Mouse (Mus musculus) midbrain, embryonic 13.5 days (tissue): ENCODE measurements around the gene Zfp217. TPM values are rescaled to one million over a fixed set of nuclear protein-coding genes. Genes with fewer than 3 reads are reported as not detected.
A peak's percentile ranks its signal among the peaks of the same experiment; 100 is the strongest.
"Not testable (repeated sequence)": the region's sequence is repeated elsewhere in the genome, so short reads cannot be mapped to it uniquely, and the experiment has no call there.

Experiments used
- ATAC-seq: fragments of 200-750 bp; cut with Nextera tagmentation; 2 replicates; pipeline ENCODE4 v1.8.0; 2017; ENCODE audit warnings: mild to moderate bottlenecking, moderate TSS enrichment, moderate library complexity
- H3K27ac ChIP-seq: fragments of 300-500 bp; sonication (generic); 2 replicates; pipeline ENCODE4 v1.5.1; 2015; ENCODE audit warnings: inconsistent platforms, mild to moderate bottlenecking, moderate library complexity
- H3K27me3 ChIP-seq: fragments of 300-500 bp; sonication (generic); 2 replicates; pipeline ENCODE4 v1.6.1; 2015; ENCODE audit warnings: mild to moderate bottlenecking, inconsistent platforms
- H3K36me3 ChIP-seq: fragments of 300-500 bp; sonication (generic); 2 replicates; pipeline ENCODE4 v1.6.1; 2015; ENCODE audit warnings: mild to moderate bottlenecking, inconsistent platforms
- H3K4me1 ChIP-seq: fragments of 300-500 bp; sonication (generic); replicated peaks from 2 replicates; pipeline ENCODE4 v1.6.1; 2015; ENCODE audit warnings: inconsistent platforms
- H3K4me2 ChIP-seq: fragments of 300-500 bp; sonication (generic); replicated peaks from 2 replicates; pipeline ENCODE4 v1.6.1; 2015; ENCODE audit warnings: moderate library complexity, mild to moderate bottlenecking, inconsistent platforms
- H3K4me3 ChIP-seq: fragments of 300-500 bp; sonication (generic); replicated peaks from 2 replicates; pipeline ENCODE4 v1.5.1; 2015; ENCODE audit warnings: mild to moderate bottlenecking, inconsistent platforms
- H3K9ac ChIP-seq: fragments of 300-500 bp; sonication (generic); replicated peaks from 2 replicates; pipeline ENCODE4 v1.6.1; 2015; ENCODE audit warnings: mild to moderate bottlenecking, inconsistent platforms
- H3K9me3 ChIP-seq: fragments of 300-500 bp; sonication (generic); 2 replicates; pipeline ENCODE4 v1.6.1; 2016; ENCODE audit warnings: mild to moderate bottlenecking, inconsistent platforms
- WGBS: fragments of 180-500 bp; shearing (Covaris S2); methylation state at CpG from one replicate; pipeline ENCODE4 v1.1.7; 2015; 5-methylcytosine and 5-hydroxymethylcytosine counted together
- polyA plus RNA-seq: library from polyadenylated mRNA; unstranded; fragments of >200 nt; fragmentation: Nextera tagmentation; extraction: Ambion mirVana; gene quantifications from 2 replicates; pipeline ENCODE4 v1.2.1, GENCODE M21; 2015

Gene Zfp217
- polyA plus RNA-seq = 1.8 and 1.9 TPM in 2 replicates

DNA sequence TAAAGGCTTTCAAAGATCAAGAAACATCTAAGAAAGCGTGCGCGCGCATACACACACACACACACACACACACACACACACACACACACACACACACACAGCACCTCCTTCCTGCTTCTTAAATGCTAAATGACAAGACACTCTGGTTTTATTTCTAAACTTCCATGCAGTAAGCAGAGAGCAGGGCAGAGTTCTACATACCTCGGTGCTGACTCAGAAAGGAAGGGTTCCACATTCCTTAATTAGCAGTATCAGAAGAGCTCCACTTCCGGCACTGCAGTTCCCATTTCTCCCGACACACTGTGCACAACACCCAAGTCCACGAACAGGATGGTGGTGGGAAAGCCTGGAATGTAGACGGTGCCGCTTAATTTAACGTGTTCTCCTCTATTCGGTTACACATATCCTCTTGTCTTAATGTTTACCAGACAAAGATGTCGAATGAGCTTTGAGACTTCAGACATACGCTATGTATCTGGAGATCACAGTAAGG, at the start of gene Zfp217:
Zfp217 (minus strand) TSS at position 443 of the 493 bp plus-strand sequence.
- Histone ChIP-seq H3K27ac (no peak within 1 kb of the TSS), H3K9me3 (no peaks in the 10 kb centered on the region), H3K36me3 (no peaks in the 10 kb centered on the region), H3K27me3 (0 out of 2 replicates have a peak, but pooled peaks cover 2% of the 10 kb centered on the region), H3K4me1 (no peaks in the 10 kb centered on the region), H3K9ac (no peak within 1 kb of the TSS), H3K4me2 (no peak within 1 kb of the TSS), H3K4me3 (no peak within 1 kb of the TSS)
- ATAC-seq = no peak
- 73% methylated on average over 14 of the region's 14 CpGs for WGBS

DNA sequence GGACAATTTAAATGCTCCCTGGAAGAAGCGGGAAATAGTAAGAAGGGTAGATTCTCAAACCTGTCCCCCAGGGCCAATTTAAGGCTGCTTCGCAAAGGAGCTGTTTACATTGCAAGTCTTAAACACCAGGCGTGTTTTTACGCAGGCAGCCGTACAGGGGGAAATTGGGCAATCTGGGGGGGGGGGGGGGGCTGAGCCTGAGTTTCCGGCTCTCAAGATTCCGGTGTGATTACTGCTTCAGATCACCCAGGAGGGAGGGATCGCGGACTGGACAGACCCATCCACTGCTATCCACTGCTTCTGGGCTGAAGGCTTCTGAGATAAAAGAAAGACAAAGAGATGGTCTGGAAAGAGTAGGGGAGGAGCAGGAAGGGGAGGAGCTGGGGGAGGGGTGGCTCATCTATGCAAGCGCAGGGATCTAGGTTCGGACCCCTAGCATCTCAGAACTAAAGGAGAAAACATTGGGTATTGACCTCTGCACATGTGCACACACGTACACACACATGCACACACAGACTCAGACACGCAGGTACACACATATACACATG, 47.7 kb upstream of the Zfp217 start:
- H3K27ac ChIP-seq = no peak overlapping the region
- WGBS = 77% methylated on average over 13 of the region's 13 CpGs
- H3K4me3 ChIP-seq = no peak overlapping the region
- no peak overlapping the region for H3K4me2 ChIP-seq
- no peaks in the 10 kb centered on the region for H3K27me3 ChIP-seq
- H3K9ac ChIP-seq = no peak overlapping the region
- no peaks in the 10 kb centered on the region for H3K9me3 ChIP-seq
- peaks cover 16% of the 10 kb centered on the region for H3K4me1 ChIP-seq
- no peaks in the 10 kb centered on the region for H3K36me3 ChIP-seq
- ATAC-seq = no peak

DNA sequence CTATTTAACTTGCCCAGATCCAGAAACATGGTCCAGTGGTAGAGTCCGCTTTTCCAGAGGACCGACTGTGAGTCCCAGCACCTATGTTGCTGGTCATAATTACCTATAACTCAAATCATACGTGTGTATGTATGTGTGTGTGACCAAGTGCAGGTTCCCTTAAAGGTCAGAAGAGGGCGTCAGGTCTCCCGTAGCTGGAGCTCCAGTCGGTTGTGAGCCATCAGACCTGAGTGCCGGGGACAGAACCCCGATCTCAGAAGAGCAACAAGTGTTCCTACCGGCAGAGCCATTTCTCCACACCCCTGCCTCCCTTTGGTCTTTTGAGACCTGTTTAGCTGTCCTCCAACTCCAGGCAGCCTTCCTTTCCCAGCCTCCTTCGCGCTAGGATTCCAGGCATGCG, 46.9 kb upstream of the Zfp217 start:
- no peaks in the 10 kb centered on the region for H3K9me3 ChIP-seq
- WGBS = 96% methylated on average over 12 of the region's 12 CpGs
- no peak overlapping the region for H3K9ac ChIP-seq
- H3K27ac ChIP-seq = no peak overlapping the region
- no peak for ATAC-seq
- no peaks in the 10 kb centered on the region for H3K36me3 ChIP-seq
- H3K4me2 ChIP-seq = no peak overlapping the region
- no peak overlapping the region for H3K4me3 ChIP-seq
- peaks cover 16% of the 10 kb centered on the region for H3K4me1 ChIP-seq
- no peaks in the 10 kb centered on the region for H3K27me3 ChIP-seq

DNA sequence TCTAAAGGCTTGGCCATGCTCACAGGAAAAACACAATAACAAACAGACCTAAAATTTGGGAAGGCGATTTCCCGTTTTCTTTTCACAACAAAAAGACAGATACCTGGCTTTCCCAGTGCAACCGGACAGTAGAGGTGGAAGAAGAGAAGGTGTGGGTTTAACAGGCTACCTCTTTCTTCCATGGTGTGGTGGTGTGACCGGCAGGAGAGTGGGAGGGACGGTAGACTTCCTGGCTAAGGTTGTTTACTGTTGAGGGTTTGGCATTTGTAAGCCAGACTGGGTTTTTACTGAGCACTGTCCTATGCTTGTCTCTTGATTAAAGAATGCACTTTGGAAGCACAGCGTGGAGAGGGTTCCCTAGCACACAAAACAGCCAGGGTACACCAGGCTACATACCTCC, 45.9 kb upstream of the Zfp217 start:
- peak overlapping the region; percentile 51; the same call in 1 of the 2 replicates for H3K9ac ChIP-seq
- peak overlapping the region; percentile 54 for H3K4me2 ChIP-seq
- 10% methylated on average over 6 of the region's 6 CpGs for WGBS

DNA sequence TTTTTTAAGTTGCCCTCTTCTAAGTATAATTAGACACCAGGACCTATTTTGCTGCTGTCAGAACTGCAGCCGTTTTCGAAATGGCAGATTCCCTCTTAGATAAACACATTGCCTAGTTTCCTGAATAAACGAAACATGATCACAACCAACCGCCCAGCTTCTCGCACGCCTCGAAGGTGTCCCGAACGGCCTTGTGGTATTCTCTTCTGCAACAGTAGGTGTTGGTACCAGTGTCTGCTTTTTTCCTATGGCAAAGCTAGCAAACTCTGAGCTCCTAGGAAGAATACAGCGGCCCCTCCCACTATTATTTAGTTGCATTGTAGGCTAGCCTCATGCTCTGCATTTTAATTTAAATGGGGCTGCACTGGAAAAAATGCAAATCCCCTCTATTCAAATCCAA, 45.3 kb upstream of the Zfp217 start:
- Histone ChIP-seq H3K9me3 (no peaks in the 10 kb centered on the region), H3K27ac (peak overlapping the region; percentile 78), H3K27me3 (no peaks in the 10 kb centered on the region), H3K4me2 (peak overlapping the region; percentile 54), H3K9ac (peak overlapping the region; percentile 51; the same call in 1 of the 2 replicates), H3K4me1 (peaks cover 16% of the 10 kb centered on the region), H3K4me3 (peak overlapping the region; percentile 29), H3K36me3 (no peaks in the 10 kb centered on the region)
- WGBS = 0% methylated on average over 10 of the region's 10 CpGs
- ATAC-seq = peak; percentile 76

More for the DNA sequence above, 45.9 kb upstream of the Zfp217 start:
- Histone ChIP-seq H3K9me3 (no peaks in the 10 kb centered on the region), H3K27me3 (no peaks in the 10 kb centered on the region), H3K4me3 (peak overlapping the region; percentile 29), H3K27ac (peak overlapping the region; percentile 78), H3K36me3 (no peaks in the 10 kb centered on the region), H3K4me1 (peaks cover 16% of the 10 kb centered on the region)
- ATAC-seq = peak; percentile 39; the same call in 1 of the 2 replicates

DNA sequence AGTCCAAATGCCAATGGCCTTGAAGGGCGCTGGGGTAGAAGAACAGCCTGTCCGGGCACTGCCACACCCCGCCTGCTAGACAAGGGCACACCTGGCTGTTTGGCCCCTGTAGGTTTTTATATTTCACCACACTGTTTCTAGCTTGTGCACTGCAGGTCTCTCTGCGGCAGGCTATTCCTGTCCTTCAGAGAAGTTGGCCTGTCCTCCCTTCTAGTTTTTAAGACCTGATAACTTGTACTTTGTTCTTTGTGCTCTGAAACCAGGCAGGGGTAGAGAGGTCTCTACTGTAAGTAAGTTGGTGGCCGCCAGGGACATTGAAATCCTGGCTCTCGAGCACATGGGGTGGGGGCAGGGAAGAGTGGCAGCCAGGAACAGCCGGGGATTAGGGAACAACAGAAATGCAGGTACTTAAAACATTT, 44.8 kb upstream of the Zfp217 start:
- 22% methylated on average over 7 of the region's 7 CpGs for WGBS
- Histone ChIP-seq H3K4me2 (peak overlapping the region; percentile 54), H3K36me3 (no peaks in the 10 kb centered on the region), H3K9me3 (no peaks in the 10 kb centered on the region), H3K4me1 (peaks cover 16% of the 10 kb centered on the region), H3K9ac (no peak overlapping the region), H3K27ac (peak overlapping the region; percentile 78), H3K27me3 (no peaks in the 10 kb centered on the region), H3K4me3 (peak overlapping the region; percentile 29; the same call in 1 of the 2 replicates)
- peak; percentile 83 for ATAC-seq

DNA sequence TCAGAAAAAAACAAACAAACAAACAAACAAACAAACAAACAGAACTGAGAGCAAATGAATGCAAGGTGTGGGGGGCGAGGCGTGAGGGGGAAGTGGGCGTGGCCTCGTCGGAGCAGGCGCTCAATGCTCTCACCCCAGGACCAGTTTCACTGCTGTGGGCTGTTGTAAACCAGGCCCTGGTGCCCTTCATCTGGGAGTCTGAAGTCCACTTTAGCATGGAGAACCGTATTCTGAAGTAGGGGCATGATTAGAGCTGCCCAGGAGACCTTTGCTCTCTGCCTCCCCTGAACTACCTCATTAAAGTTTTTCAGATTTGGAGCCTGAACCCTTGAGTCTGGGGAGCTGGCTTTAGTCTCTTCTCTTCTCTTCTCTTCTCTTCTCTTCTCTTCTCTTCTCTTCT, 40.8 kb upstream of the Zfp217 start:
- ATAC-seq = no peak

DNA sequence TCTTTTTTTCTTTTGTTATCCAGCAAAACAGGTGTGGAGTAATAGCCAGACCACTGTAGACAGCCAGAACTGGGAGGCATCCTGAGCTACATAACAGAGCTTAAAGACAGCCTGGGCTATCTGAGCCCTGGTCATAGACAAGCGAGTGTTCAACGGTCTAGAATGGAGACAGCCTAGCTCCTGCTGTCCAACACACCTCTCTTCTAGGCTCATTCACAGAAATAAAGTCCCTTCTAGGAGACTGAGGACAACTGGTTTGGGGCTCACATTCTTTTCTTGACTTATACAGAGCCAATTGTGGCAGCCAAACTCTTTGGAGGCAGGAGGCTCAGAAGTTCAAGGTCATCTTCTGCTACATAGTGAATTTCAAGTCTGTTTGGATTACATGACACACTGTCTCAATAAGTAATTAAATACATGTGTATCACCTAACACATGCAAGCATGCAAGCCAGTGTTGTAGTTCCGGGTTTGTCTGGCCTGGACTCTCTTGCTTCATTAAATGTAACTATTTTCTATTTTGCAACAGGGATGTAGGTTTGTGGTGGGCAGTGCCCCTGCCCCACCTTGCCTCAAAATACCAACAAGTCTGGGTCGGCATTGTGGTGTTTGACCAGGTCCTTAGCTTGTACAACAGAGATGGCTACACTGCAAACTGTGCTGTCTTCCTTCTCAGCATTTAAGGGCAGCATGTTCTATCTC, 37.4 kb upstream of the Zfp217 start:
- H3K27ac ChIP-seq = no peak overlapping the region
- WGBS = 86% methylated on average over 4 of the region's 4 CpGs
- no peaks in the 10 kb centered on the region for H3K9me3 ChIP-seq
- no peaks in the 10 kb centered on the region for H3K27me3 ChIP-seq
- no peak for ATAC-seq
- peaks cover 14% of the 10 kb centered on the region; the same call in 1 of the 2 replicates for H3K4me1 ChIP-seq
- H3K36me3 ChIP-seq = no peaks in the 10 kb centered on the region
- H3K4me3 ChIP-seq = peak overlapping the region; percentile 50; the same call in 1 of the 2 replicates
- H3K9ac ChIP-seq = peak overlapping the region; percentile 61; the same call in 1 of the 2 replicates
- H3K4me2 ChIP-seq = peak overlapping the region; percentile 63

More for the DNA sequence above, 40.8 kb upstream of the Zfp217 start:
- no peaks in the 10 kb centered on the region for H3K9me3 ChIP-seq
- H3K4me2 ChIP-seq = no peak overlapping the region
- H3K27me3 ChIP-seq = no peaks in the 10 kb centered on the region
- H3K27ac ChIP-seq = no peak overlapping the region
- 94% methylated on average over 7 of the region's 7 CpGs for WGBS
- no peak overlapping the region for H3K4me3 ChIP-seq
- H3K36me3 ChIP-seq = no peaks in the 10 kb centered on the region
- no peak overlapping the region for H3K9ac ChIP-seq
- H3K4me1 ChIP-seq = peaks cover 26% of the 10 kb centered on the region

DNA sequence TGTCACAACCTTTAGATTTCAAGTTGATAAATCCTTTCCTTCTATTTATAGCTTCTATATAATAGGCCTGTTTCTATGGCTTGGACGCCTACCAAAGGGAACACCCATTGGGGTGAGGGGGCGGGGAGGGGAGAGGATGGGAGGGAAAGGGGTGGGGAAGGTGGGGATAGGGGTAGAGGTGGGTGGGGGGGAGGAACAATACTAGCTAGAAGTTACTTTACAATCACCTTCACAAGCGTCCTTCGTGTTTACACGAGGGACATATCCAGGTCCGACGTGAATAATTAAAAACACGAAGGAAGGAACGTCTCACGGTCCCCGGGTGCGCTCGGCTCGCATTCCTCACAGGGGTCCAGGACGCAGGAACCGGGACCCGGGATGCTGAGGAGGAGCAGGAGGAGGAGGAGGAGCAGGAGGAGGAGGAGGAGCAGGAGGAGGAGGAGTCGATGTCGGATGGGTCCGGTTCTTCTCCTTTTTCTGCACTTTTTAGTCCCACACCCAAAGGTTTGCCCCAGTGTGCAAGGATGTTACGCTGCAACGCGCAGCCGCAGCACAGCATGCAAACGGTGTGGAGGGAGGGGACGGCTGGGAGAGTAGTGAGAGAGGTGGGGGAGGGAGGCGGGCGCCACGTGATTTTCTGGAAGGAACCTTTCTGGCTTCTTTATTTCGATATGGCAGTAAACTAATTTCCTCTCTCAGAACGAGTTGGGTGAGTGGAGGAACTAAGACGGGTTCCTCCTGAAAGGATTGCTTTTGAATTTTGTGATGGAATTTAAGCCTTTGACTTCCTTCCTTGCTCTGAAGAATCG, 36.5 kb upstream of the Zfp217 start:
- H3K27ac ChIP-seq = 0 out of 2 replicates have a peak overlapping the region, but pooled peaks have one; percentile 51
- no peaks in the 10 kb centered on the region for H3K9me3 ChIP-seq
- 2% methylated on average over 33 of the region's 33 CpGs for WGBS
- H3K36me3 ChIP-seq = no peaks in the 10 kb centered on the region
- H3K4me2 ChIP-seq = peak overlapping the region; percentile 63
- H3K4me3 ChIP-seq = peak overlapping the region; percentile 50
- ATAC-seq = peak; percentile 89
- H3K27me3 ChIP-seq = no peaks in the 10 kb centered on the region
- peaks cover 14% of the 10 kb centered on the region; the same call in 1 of the 2 replicates for H3K4me1 ChIP-seq
- H3K9ac ChIP-seq = peak overlapping the region; percentile 61

DNA sequence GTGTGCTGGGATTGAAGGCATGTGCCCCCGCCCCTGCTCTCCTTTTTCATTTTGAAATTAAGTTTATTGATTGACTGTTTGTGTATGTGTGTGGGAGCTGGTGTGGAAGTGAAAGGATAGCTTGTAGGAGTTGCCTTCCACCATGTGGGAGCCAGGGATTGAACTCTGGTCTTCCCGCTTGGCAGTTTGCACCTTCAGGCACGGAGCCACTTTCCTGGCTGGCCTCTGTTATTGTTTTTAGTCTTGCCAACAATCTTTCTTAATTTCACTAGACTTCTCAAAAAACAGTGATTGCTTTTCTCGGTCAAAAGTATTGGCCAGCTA, 35.9 kb upstream of the Zfp217 start:
- 78% methylated on average over 4 of the region's 4 CpGs for WGBS
- H3K9ac ChIP-seq = no peak overlapping the region
- H3K9me3 ChIP-seq = no peaks in the 10 kb centered on the region
- no peak overlapping the region for H3K27ac ChIP-seq
- H3K4me1 ChIP-seq = peaks cover 14% of the 10 kb centered on the region; the same call in 1 of the 2 replicates
- H3K27me3 ChIP-seq = no peaks in the 10 kb centered on the region
- H3K4me2 ChIP-seq = peak overlapping the region; percentile 63
- peak overlapping the region; percentile 50 for H3K4me3 ChIP-seq
- no peak for ATAC-seq
- no peaks in the 10 kb centered on the region for H3K36me3 ChIP-seq

DNA sequence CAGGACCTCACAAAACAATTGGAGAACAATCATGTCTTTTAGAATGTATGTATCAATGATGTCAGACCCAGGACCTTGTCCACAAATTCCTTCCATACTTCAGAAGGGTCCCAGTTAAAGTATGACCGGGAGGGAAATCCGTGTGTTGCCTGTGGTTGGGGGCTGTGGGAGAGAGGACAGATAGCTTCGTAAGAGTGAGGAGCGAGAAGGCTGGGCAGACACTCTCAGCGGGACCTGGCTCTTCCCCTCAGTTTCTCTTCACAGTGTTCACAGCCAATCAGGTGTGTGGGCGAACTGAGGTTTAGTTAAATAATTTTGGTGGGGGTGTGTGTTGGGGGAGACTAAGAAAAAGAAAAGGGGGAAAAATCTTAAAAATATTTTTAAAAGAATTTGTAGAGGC, 34.0 kb upstream of the Zfp217 start:
- no peak overlapping the region for H3K27ac ChIP-seq
- no peak overlapping the region for H3K4me3 ChIP-seq
- no peaks in the 10 kb centered on the region for H3K36me3 ChIP-seq
- peaks cover 23% of the 10 kb centered on the region for H3K4me1 ChIP-seq
- WGBS = 87% methylated on average over 6 of the region's 6 CpGs
- no peak overlapping the region for H3K4me2 ChIP-seq
- H3K9me3 ChIP-seq = no peaks in the 10 kb centered on the region
- no peaks in the 10 kb centered on the region for H3K27me3 ChIP-seq
- H3K9ac ChIP-seq = no peak overlapping the region
- ATAC-seq = no peak

DNA sequence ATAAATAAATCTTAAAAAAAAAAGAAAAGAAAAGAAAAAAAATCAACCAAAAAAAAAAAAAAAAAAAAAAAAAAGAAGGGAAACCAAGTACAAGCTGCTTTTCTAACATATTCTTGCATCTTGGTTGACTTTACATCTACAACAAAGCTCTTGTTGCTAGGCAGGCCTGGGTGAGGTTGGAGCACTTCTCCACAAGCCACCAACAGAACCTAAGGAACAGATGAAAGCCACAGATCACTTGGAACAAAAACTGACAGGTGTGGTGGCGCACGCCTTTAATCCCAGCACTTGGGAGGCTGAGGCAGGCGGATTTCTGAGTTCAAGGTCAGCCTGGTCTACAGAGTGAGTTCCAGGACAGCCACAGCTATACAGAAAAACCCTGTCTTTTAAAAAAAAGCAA, 32.9 kb upstream of the Zfp217 start:
- WGBS = 97% methylated on average over 3 of the region's 3 CpGs
- not testable (repeated sequence) for ATAC-seq

More for the DNA sequence above, 32.9 kb upstream of the Zfp217 start:
- H3K4me2 ChIP-seq, H3K9me3 ChIP-seq, H3K36me3 ChIP-seq, H3K27ac ChIP-seq, H3K27me3 ChIP-seq, H3K4me3 ChIP-seq, H3K9ac ChIP-seq: not testable (repeated sequence)
- H3K4me1 ChIP-seq = peaks cover 30% of the 10 kb centered on the region
